Mouse (Mus musculus) macrophage (primary cell): ENCODE results near the gene Gclc. TPM values are rescaled to one million over a fixed set of nuclear protein-coding genes. Genes with fewer than 3 reads are reported as not detected.

Experiments used
- H3K27ac ChIP-seq: fragments of 350-480 bp; formaldehyde crosslinking; 2 replicates; pipeline ENCODE4 v1.9.0; 2021
- H3K36me3 ChIP-seq: fragments of 350-480 bp; formaldehyde crosslinking; 2 replicates; pipeline ENCODE4 v1.9.0; 2021; ENCODE audit errors: inconsistent target
- H3K4me3 ChIP-seq: fragments of 350-480 bp; formaldehyde crosslinking; 2 replicates; pipeline ENCODE4 v1.9.0; 2021; ENCODE audit errors: inconsistent target
- H3K79me2 ChIP-seq: fragments of 350-480 bp; formaldehyde crosslinking; 2 replicates; pipeline ENCODE4 v1.9.0; 2021; ENCODE audit errors: inconsistent target
- WGBS: methylation state at CpG from one replicate; pipeline ENCODE4 v1.1.7; 2026; ENCODE audit warnings: inconsistent platforms; ENCODE audit not compliant: missing documents; 5-methylcytosine and 5-hydroxymethylcytosine counted together
- polyA plus RNA-seq: library from polyadenylated mRNA; stranded (reverse); fragments of 250-400 nt; gene quantifications from 3 replicates; pipeline ENCODE4 v1.2.4, GENCODE M21; 2018; ENCODE audit warnings: inconsistent platforms

Gclc gene
- polyA plus RNA-seq, 1 experiment from 2014 or later, result 22.3 TPM

DNA sequence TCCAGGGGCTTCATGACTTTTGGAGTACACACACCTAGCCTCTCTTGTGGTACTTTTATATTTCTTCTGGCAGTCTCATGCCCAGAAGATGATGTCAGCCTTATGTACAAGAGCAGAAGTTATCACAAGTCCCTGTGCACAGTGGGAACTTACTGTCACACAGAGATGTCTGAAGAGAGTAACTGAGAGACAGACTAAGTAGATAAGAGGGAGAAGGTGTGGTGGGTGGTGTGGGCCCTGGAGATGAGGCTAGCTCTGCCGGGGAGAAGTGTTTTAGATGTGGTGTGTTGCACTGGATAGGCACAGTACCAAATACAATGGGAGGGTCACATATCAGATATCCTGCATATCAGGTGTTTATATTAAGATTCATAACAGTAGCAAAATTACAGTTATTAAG, 3.0 kb downstream of the Gclc start:
- H3K36me3 ChIP-seq, result no peaks in the 10 kb centered on the region
- WGBS, result 100% methylated on average over 1 of the region's 1 CpGs
- H3K79me2 ChIP-seq, result peaks cover 67% of the 10 kb centered on the region
- H3K27ac ChIP-seq, result no peak overlapping the region
- no peak overlapping the region for H3K4me3 ChIP-seq

DNA sequence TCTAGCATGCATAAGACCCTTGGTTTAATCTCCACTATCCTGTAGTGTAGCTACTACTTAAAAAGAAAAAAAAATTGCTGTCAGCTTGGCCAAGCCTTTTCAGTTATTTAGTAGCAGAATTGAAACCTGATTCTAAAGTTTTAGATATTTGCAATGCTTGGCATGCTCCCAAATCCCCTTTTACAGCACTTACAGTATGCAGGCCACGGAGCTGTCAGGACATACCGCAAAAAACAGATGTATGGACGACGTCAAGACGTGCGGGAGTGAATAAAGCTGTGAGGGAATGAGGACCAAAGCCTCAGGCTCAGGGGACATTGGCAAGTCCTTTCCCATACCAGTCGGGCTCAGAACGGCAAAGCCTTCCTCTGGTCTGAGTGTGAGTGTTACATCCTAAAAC, 4.1 kb downstream of the Gclc start:
- Histone ChIP-seq H3K27ac (no peak overlapping the region), H3K36me3 (no peaks in the 10 kb centered on the region), H3K4me3 (no peak overlapping the region), H3K79me2 (peaks cover 79% of the 10 kb centered on the region)
- WGBS, result 92% methylated on average over 8 of the region's 8 CpGs

- no peak overlapping the region for H3K4me3 ChIP-seq
- no peak overlapping the region for H3K27ac ChIP-seq
- no peaks in the 10 kb centered on the region for H3K36me3 ChIP-seq
- peaks cover 85% of the 10 kb centered on the region for H3K79me2 ChIP-seq
- WGBS, result 98% methylated on average over 6 of the region's 6 CpGs
These were observed 4.8 kb downstream of the Gclc start for GRCm38 (mm10) chr9:77759111-77759510.

DNA sequence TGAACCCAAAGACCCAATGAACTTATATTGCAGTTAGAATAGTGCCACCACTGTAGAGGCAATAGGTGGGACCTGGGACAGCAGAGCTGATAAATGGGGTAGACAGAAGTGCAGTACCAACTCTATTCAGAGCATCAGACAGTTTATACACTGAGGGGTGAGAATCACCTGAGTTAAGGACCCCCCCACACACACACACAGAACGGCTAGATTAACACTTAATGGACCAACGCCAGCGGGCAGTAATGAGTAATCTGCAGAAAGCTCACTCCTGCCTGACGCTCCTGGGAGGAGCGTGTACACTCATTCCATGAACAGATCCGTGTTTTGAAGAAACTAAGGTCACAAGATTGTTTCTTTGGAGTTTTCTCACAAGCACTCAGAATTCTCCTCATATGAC, 5.4 kb downstream of the Gclc start:
- H3K36me3 ChIP-seq, result no peaks in the 10 kb centered on the region
- WGBS, result 92% methylated on average over 5 of the region's 6 CpGs
- H3K4me3 ChIP-seq, result no peak overlapping the region
- H3K27ac ChIP-seq, result no peak overlapping the region
- peaks cover 85% of the 10 kb centered on the region for H3K79me2 ChIP-seq

GRCm38 (mm10) chr9:77766218-77766617, 11.9 kb downstream of the Gclc start:
- H3K36me3 ChIP-seq, result no peaks in the 10 kb centered on the region
- no peak overlapping the region for H3K27ac ChIP-seq
- 93% methylated on average over 8 of the region's 8 CpGs for WGBS
- peaks cover 73% of the 10 kb centered on the region for H3K79me2 ChIP-seq
- no peak overlapping the region for H3K4me3 ChIP-seq

DNA sequence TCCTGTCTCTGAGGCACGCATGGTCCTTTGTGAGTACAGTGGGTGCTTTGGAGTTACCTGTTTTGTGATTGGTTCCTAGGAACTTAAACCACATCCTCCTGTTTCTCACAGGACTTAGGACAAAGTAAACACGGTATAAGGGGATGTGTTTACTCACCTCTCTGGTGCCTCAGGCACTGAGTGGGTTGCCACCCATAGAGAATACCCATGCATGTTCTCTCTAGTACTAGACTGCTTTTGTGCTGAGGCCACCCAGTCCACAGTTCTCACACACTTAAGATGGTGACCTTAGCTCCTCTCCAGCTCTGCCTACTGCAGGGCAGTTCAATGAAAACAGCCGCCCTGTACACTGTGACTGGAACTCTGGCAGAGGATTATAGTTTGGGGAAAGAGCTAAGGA, 12.4 kb downstream of the Gclc start:
- Histone ChIP-seq H3K4me3 (no peak overlapping the region), H3K79me2 (peaks cover 73% of the 10 kb centered on the region; the same call in 1 of the 2 replicates), H3K27ac (no peak overlapping the region), H3K36me3 (no peaks in the 10 kb centered on the region)
- 91% methylated on average over 3 of the region's 3 CpGs for WGBS

GRCm38 (mm10) chr9:77770909-77771308, 16.6 kb downstream of the Gclc start:
- peaks cover 69% of the 10 kb centered on the region; the same call in 1 of the 2 replicates for H3K79me2 ChIP-seq
- WGBS, result 96% methylated on average over 6 of the region's 6 CpGs
- H3K36me3 ChIP-seq, result no peaks in the 10 kb centered on the region
- no peak overlapping the region for H3K4me3 ChIP-seq
- no peak overlapping the region for H3K27ac ChIP-seq

- WGBS, result 94% methylated on average over 5 of the region's 5 CpGs
- H3K36me3 ChIP-seq, result no peaks in the 10 kb centered on the region
These were observed 17.0 kb downstream of the Gclc start for GRCm38 (mm10) chr9:77771330-77771729.

DNA sequence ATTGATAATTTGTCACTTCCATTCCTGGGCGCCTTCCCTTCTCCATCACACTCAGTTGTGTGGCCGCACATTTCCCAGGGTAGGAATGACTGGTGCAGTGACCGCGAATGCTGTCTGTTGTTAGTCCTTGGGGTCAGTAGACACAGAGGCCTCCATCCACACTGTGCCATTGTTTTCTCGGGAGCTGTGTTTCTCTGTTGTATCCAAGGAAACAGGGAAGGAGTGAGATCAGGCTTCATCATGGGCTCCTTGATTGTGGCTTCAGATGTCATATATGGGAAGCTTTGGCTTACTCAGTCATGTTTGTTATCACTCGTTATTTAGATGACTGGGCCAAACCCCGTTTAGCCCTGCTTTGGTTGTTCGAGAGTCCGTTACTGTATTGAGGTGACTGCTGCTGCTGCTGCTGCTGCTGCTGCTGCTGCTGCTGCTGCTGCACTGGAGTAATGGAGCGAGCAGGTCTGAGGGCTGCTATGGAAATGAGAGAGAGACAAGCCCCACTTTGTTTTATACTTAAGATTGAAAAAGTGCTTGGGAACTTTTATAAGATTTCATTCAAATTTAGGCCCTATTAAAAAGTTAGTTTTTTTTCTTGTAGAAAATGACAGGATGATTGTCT, 17.5 kb downstream of the Gclc start:
- WGBS, result 97% methylated on average over 10 of the region's 10 CpGs
- no peak overlapping the region for H3K27ac ChIP-seq
- no peaks in the 10 kb centered on the region for H3K36me3 ChIP-seq
- H3K79me2 ChIP-seq, result peaks cover 63% of the 10 kb centered on the region; the same call in 1 of the 2 replicates
- H3K4me3 ChIP-seq, result no peak overlapping the region

More at GRCm38 (mm10) chr9:77771330-77771729, 17.0 kb downstream of the Gclc start:
- Histone ChIP-seq H3K4me3 (no peak overlapping the region), H3K27ac (no peak overlapping the region), H3K79me2 (peaks cover 67% of the 10 kb centered on the region; the same call in 1 of the 2 replicates)

GRCm38 (mm10) chr9:77776720-77777515, 22.6 kb downstream of the Gclc start:
- Histone ChIP-seq H3K36me3 (no peaks in the 10 kb centered on the region), H3K79me2 (peaks cover 18% of the 10 kb centered on the region; the same call in 1 of the 2 replicates), H3K27ac (no peak overlapping the region), H3K4me3 (no peak overlapping the region)
- WGBS, result 94% methylated on average over 7 of the region's 7 CpGs

- Histone ChIP-seq H3K27ac (no peak overlapping the region), H3K36me3 (no peaks in the 10 kb centered on the region; the same call in 1 of the 2 replicates), H3K79me2 (peaks cover 11% of the 10 kb centered on the region; the same call in 1 of the 2 replicates), H3K4me3 (no peak overlapping the region)
- 93% methylated on average over 5 of the region's 5 CpGs for WGBS
These were observed 23.3 kb downstream of the Gclc start for GRCm38 (mm10) chr9:77777622-77778021.

DNA sequence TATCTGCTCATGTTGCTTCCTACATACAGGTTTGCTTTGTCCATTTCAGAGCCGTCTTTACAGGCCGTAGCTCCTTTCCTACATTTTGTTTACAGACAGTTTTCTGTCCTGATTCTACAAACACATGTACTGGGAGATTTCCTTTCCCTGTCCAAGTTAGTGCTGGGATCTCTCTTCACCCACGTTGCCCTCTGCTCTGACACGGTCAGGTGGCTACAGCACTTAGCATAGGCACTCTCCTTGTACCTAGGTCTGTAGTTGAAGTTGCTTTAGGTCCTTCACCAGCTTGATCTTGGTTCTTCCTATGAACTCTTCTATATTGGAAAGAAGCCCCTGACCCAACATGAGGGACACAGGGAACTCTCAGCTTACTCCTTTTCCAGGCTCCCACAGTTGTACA, 25.4 kb downstream of the Gclc start:
- peaks cover 14% of the 10 kb centered on the region; the same call in 1 of the 2 replicates for H3K36me3 ChIP-seq
- WGBS, result 96% methylated on average over 4 of the region's 4 CpGs

GRCm38 (mm10) chr9:77781453-77782163, 27.3 kb downstream of the Gclc start:
- peaks cover 24% of the 10 kb centered on the region; the same call in 1 of the 2 replicates for H3K36me3 ChIP-seq
- WGBS, result 86% methylated on average over 5 of the region's 5 CpGs
- no peak overlapping the region for H3K27ac ChIP-seq

More for the DNA sequence above, 25.4 kb downstream of the Gclc start:
- H3K4me3 ChIP-seq, result no peak overlapping the region
- no peak overlapping the region for H3K27ac ChIP-seq
- no peaks in the 10 kb centered on the region for H3K79me2 ChIP-seq

DNA sequence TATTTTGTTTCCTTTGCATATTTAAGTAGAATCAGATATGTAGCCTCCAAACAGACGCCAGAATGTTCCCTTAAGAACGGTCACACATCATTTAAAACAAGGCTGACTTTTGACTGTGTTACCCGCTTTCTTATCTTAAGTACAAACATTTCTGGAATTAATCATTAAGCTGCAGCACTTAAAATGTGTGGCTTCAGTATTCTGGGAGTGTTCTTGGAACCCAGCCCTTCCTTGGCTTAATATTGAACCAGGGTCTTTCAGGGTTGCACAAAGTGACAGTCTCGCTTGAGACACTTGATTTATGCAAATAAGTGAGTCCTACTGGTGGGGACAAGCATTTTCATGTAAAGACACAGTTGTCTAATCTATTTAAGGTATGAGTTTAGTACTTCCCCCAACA, 27.9 kb downstream of the Gclc start:
- Histone ChIP-seq H3K79me2 (no peaks in the 10 kb centered on the region), H3K27ac (no peak overlapping the region), H3K4me3 (no peak overlapping the region), H3K36me3 (peaks cover 29% of the 10 kb centered on the region; the same call in 1 of the 2 replicates)
- 92% methylated on average over 4 of the region's 4 CpGs for WGBS

More at GRCm38 (mm10) chr9:77781453-77782163, 27.3 kb downstream of the Gclc start:
- H3K4me3 ChIP-seq, result no peak overlapping the region
- no peaks in the 10 kb centered on the region for H3K79me2 ChIP-seq
